Mouse (Mus musculus) spleen, postnatal 36 days (tissue): ENCODE data around the gene Acp2.
A peak's percentile ranks its signal among the peaks of the same experiment; 100 is the strongest.

Experiments used
- DNase-seq, 2 experiments: peaks; one replicate each; pipeline ENCODE4 v3.0.0; 2022; ENCODE audit warnings: low spot score in 2 of 2, mixed read lengths in 1 of 2

Gene Acp2

DNA sequence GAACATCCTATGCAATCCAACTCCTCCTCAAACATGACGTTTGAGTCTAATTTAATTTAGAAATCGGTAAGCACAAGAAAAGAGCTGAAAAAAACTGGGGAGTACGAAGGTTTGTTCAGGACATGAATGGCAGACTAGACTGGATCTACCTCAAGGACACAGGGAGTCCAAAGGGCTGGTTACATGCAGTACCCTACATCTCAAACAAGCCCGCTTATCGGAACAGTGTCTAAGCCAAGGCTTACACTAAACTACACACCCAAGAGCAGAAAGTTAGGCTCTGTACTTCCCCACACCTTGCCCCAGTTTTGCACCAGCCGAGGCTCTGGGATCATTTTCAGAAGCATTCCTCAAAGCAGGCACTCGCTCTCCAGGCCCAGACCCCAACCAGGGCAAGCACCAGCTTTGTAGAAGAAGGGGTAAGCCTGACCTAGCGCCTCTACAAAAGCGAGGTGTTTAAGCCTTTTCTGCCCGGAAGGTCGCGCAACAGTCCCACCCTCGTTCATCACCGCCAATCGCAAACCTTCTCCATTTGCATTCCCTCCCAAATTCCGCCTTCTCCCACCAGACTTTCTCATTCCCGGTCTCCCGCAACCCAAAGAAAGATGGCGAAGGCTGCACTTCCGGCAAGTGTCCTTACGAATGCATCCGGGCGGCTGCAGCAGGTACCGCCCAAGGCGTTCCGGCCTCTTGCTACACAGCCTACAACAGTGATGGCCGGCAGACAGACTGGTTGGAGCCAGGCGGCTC is at the start of gene Acp2, which contains the start of gene Nr1h3:
TSS of gene Acp2 (plus strand) at position 664 of the 750 bp plus-strand sequence.
TSS of gene Nr1h3 (minus strand) at position 613 of the 750 bp plus-strand sequence.
- peak; percentile 83 to 87 for DNase-seq

DNA sequence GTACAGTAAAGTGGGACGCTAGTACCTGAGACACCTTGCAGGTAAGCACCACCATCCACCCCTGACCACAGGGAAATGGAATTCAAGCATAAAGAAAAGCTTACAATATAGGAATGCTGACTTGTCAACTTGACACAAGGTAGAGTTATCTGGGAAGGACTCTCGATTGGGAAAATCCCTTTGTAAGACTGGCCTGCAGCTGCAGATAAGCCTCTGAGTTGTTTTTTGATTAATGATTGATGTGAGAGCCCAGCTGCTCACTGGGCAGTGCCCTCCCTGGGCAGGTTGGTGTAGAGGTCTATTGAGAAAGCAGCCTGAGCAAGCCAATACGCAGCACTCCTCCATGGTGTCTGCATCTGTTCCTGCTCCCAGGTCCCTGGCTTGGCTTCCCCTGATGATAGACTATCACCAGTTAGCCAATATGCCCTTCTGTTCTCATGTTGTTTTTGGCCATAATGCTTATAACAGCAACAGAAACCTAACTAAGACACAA is 49.8 kb upstream of the Acp2 start:
- no peak for DNase-seq

DNA sequence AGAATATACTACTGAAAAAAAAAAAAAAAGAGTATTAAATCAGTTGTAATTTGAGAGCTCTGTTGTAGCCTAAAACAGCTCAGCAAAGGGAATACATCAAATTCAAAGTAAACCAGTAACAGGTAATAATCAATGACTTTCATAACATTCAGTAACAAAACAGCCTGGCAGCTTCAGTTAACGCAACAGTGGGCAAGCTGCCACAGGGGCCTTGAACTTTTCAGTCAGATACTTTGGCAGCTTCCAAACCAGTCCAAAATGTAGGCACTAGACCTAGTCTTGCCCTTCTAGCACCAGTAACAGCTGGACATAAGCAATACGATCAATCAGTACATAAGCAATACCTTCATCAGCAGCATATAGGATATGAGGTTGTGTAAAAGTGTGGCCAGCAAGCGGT is 48.6 kb upstream of the Acp2 start:
- no peak for DNase-seq

DNA sequence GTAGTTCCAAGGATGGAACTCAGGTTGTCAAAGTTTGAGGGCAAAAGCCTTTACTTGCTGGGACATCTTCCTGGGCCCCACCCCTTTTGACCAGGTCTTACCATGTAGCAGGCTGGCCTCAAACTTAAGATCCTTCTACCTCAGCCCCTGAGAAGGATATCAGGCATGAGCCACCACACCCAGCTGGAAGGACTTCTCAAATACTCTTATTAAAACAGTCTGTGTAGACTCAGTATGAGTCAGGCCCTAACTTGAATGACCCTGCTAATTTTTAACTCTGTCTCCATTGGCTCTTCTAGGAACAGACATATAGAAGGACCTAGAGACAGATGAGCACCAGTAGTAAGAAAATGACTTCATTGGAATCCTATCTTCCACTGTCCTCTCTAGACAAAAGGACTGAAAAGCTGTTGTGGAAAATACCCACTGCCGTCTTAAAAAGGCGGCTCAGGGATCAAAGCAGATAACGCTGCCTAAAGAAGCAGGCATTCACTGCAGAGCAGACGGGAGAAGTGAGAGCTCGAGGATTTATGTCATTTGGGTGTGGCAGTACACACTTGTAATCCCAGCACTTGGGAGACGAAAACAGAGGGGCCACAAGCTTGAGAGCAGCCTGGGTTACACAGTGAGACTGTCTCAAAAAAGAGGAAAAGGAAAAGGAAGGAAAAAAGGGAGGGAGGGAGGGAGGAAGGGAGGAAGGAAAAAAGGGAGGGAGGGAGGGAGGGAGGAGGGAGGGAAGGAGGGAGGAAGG is 45.5 kb upstream of the Acp2 start:
- DNase-seq = no peak

DNA sequence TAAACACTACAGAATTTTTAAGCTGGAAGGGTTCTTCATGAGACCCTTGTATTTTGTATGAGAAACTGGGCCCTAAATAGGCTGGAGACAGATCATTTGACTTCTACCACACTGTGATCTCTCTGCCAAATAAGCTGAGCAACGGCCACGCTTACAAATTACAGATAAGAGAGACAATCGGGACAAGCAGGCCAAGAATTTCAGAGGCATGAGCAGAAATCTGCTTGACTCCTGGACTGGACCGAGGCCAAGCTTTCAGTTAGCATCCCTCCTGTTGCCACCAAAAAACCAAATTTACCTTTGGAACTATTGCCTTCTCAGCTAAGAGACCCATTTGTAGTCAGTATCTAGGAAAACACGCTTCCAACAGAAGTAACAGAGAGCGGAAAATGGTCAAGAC is 42.1 kb upstream of the Acp2 start:
- DNase-seq = no peak

DNA sequence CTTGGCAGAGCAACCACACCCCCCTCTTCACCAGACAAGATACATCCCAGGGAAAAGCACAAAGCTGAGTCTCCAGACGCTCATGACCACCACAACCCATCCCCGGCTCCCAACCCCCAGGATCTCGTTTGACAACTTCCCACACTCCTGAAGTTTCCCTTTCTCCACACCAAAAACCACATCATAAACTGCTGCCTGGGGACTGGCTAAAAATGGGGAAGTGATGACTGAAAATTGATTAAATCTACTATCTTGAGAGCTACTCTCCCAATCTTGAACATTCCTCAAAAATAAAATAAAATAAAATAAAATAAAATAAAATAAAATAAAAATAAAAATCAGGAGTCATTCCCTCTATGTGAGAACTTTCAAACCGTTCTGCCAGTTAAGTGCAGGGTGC is 39.7 kb upstream of the Acp2 start:
- DNase-seq = no peak

DNA sequence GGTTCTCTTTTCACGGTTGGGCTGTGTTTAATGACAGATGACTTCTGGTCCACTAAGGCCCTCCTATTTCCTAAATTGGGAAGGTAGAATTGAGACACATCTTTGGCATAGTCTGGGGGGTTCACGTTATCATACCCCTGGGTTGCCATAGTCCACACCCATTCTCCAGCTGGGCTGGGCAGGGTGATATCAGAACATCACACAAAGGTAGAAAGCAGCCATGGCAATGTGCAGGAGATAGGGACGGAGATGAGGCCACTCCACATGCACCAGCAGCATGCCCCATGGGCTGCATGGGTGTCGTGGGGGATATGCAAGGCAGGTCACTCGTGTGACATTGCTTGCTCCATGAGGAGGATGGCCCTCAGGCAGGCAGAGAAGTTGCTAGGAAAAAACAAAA is 39.2 kb upstream of the Acp2 start:
- no peak for DNase-seq

DNA sequence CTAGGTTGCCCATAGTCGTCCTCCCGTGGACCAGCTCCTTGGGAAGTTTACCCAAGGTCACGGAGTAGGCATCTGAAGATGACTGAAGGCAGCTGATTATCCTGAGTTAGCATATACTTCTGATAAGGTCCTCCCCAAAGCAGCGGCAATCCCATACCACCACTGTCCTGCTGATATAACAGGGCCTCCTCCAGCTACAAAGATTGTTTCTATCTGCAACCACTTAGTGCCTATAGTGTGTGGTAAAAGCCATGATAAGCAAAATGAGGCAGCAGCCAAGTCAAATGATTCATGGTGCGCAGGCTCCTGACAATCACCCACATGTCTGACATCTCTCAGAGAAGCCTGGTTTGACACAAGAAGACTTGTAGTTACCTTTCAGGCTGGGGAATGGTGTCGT is 37.7 kb upstream of the Acp2 start:
- DNase-seq = no peak

DNA sequence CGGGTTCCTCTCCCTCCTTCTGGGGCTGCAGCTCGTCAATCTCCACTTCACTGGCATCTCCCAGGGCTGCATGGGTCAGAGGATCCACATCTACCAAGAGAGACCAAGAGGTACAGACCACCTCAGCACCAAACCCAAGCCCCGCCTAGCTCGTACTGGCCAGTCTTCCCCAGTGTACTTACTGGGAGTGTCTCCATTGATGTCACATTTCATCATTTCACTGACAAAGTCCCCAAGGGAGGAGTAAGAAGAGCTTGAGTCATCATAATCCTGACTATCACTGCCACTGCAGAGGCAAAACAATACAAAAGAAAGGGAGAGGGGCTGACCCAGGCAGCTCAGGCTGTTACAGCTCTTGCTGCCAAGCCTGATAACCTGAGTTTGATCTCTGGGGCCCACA is 35.1 kb upstream of the Acp2 start:
- no peak for DNase-seq

DNA sequence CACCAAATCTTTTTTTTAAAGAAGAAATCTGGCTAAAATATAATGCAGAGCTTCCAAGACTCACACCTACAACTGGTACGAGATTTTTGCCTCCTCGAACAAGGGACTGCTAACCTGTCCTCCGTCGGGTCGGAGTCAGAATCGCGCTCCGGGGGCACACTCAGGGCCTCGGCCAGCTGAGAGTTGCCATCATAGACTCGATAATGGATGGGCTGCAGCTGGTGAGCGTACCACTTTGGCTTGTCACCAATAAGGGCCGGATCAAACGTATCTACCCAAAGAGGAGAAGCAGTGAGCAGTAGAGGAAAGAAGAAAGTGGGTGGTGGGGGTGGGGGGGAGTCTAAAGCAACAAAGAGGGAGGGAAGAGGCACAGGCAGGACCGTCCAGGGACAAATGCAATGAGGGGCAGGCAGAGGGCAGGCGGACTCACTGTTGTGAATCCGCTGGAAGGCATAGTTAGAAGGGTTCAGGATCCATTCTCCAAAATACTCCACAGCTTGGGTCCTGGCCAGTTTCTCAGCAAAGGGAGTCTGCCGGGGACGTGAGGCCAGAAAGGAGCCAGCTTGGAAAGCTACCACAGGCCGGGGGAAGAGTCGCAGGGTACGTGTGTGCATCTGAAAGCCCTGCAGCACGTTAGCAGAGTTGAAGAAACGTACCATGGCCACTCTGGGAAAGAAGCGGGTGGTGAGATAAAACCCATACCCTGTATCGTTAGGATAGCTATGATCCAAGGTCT is 32.9 kb upstream of the Acp2 start:
- DNase-seq = no peak

DNA sequence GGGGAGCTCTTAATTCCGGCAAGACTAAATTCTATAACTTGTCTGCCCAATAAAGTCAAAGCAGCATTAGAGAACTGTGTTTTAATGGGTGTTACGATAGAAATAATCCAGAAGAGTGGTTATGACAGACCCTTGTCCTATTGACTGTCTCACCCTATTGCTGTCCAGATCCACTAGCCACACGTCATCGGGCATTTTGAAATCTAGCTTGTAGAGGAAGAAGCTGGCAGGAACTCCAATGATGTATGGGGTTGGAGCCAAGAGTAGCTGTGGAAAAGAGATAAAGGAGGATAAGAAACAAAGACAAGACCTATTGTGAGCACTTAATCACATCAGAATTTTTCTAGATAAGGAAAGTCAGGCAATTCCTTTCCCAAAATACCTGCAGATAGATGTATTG is 27.2 kb upstream of the Acp2 start:
- no peak for DNase-seq

DNA sequence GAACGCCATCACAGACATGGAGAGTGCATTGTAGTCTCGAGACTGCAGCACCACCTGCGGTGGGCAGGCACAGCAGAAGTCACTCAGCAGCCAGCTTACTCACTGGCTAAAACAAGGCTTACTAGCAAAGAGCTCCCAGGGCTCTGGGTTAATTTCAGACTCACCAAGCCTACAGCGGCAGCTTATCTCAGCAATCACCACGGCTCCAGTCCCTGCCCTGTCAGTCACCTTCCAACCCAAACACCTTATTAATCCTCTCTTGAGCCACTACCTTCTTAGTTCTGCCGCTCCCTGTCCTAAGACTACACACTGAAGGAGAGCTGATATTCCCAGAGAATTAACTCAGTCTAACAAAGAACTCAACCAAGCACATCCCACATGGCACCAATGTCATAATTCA is 26.5 kb upstream of the Acp2 start:
- DNase-seq = no peak

DNA sequence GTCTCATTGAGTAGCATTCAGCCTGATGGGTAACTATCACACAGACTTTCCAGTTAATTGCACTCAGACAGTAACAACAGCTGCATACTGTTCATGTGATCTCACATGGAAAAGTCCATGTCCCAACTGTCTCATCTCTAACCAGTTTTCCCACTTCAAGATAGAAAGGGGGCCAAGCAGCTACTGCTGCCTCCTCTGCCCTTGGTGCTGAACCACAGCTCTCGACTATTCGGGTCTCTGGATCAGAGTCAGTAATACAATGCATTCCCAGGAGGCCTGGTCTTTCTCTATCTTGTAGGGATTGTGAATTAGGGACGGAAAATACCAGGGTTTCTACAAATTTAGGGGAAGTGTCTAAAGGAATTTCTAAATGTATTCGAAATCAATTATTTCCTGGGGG is 22.9 kb upstream of the Acp2 start:
- no peak for DNase-seq

DNA sequence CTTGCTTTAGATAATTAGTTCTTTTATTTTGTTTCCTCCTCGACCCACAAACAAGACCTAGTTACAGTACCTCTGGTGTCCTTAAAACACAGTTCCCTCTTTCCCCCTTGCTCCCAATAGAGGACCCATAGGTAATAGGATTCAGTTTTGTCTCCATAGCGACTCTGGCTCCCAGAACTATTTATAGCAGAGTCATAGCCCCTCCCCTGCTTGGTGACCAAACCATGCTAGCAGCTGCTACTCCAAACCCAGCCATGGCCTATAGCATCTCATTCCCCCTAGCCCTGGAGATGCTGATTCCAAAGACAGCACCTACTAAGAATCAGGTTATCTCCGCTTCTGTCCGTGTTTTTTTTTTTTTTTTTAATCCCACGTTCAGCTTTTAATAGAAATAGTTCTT is 22.0 kb upstream of the Acp2 start:
- no peak for DNase-seq

DNA sequence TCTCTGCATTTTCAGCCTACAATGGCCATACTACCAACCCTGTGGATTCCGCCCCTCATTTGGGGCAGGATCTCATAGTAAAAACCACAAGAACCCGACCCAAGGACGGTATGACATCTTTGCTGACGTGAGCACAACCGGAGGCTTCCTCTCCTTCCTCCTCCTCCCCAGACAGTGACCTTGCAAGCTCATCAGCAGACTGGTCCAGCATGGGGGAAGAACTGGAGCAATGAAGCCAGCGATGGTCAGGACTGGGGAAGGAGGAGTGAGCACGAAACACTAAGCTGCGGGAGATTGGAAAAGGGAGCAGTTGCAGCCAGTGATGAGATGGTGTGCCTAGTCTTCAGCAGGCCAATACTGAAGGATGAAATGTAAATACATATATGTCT is 20.7 kb upstream of the Acp2 start:
- DNase-seq = peak; percentile 21 to 28

DNA sequence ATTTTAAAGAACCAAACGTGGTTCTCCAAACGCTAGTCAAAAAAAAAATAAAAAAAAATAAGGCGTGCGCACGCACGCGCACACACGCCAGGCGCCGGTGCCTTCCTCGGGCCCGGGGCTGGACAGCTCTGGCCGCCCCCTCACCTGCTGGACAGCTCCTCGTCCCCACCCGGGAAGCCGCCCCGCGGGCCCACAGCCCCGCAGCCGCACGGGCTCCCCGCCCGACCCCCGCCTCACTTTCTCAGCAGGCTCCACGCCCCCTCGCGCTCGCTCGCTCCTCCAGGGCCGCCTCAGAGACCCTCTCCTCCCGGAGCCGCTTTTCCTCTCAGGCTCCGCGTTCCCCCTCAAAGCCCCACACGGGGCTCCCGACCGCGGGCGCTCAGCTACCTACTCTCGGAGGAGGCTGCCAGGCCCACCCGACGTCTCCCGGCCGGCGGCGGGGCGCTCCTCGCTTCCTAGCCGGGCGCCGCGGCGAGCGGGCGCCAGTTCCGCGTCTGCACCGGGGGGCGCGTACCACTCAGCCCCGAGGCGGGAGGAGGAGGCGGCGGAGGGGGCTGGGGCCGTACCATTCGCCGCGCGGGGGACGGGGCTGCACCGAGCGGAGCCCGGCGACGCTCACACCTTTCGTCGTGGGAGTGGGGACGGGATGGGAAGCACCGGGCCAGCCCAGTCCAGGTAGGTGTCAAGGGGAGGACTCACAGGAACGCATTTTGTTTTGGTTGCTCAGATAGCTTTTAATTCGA is 20.1 kb upstream of the Acp2 start:
- DNase-seq = peak; percentile 81 to 85

DNA sequence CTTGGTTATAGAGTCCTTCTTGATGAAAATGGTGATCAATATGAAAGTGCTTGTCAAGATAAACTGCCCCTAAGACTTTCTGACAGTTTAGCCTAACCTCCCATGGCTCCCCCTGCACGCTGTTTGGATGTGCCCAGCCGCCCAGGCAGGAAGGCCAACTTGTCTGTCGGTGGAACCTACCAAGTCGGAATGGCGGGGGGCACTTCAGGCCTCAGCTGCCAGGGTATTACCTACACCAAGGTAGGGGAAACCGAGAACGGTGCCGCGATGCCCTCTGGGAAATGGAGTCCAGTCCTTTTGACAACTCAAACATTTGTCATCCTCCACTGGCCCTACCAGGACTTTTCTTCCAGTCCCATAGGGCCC is 19.6 kb upstream of the Acp2 start:
- DNase-seq = peak; percentile 99

DNA sequence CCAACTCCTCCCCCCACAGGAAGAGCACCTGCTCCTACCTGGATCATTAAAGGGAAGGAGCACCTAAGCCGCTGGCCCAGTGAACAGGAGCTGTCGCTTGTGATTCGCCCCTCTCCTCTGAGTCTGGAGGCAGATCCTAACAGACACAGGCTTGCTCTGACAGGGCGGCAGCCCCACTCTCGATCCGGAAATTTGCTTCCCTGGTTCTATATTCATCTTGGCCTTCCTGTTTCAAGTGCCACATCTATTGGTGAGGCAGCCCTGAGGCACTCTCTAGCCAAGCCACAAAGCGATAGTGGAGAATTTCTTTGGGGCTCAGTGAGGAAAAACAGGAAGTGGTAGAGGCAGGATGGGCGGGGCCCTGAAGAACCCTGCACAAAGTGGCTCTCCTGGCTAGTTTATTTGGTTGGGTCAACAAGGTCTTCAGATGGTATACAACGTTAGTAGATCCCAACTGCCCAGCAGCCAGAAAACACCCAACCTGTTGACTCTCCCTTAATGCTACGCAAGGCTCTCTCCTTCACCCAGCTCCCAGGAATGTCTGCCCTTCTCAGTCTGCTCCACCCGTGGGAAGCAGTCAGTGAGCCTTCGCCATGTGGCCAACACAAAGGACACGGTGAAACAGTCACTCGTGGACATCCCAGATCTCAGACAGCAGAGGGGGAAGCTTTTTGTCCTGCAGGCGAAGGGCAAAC is 18.8 kb upstream of the Acp2 start, which contains the start of gene Madd:
TSS of gene Madd (minus strand) at position 127 of the 695 bp plus-strand sequence.
- peak; percentile 85 to 89 for DNase-seq

DNA sequence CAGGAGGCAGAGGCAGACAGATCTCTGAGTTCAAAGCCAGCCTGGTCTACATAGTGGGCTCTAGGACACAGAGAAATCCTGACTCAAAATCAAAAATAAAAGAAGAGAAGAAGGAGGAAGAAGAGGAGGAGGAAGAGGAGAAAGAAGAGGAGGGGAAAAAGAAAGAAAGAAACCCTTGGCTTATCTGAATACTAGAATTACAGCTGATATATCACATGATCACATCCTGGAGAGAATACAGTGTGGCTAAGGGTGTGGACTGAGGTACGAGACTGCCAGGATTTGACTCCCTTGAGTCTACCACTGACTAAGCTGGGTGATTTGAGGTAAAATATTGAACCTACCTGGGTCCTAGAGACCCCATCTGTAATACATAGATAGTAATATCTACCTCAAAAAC is 16.5 kb upstream of the Acp2 start:
- no peak for DNase-seq

DNA sequence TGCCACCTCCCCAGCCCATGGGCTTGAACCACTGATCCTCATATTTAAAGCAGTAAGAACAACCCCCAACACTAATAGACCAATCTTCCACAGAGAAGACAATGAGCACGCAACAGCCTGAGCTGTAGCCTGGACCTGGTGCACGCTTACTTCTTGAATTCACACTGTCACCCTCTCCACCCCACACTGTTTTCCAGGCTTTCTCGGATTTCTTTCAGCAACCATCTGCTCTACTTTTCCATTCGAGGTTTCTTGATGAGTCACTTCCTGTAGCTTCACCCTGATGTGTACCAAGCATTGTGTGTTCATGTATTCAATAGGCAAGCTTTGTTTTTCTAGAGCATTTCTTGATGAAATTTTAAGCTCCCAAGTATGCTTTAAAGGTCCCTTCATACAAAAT is 15.3 kb upstream of the Acp2 start:
- DNase-seq = no peak

DNA sequence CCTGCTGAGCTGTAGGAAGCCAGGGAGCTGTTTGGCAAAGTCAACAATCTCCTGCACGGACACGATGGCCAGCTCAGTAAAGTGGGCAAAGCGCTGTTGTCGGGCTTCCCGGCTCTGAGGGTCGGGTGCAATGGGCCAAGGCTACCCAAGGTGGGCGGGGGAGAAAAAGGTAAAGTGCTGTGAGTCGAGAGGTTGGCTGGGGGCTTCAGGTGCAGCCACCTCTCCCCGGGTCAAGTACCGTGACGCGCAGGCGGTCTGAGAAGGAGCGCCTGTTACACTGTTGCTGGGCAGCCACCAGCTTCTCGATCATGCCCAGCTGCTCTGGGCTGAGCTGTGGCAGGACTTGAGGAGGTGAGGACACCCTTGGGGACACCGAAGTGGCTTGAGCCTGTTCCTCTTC is 12.2 kb upstream of the Acp2 start:
- DNase-seq = no peak
